Mouse (Mus musculus) brain, embryonic 14.5 days (tissue): ENCODE measurements at regions not wholly inside any gene's neighbourhood (a gene's known extent, or its start where the extent isn't known, plus 50 kb on each side); places are given as distances from the start of the nearest gene placed in this dataset.

Experiments
- CTCF ChIP-seq: fragments of 200-500 bp; IDR thresholded peaks from 2 replicates; pipeline ENCODE4 v1.5.1; 2012; ENCODE audit warnings: inconsistent platforms, mild to moderate bottlenecking, moderate library complexity, borderline replicate concordance; ENCODE audit not compliant: insufficient read depth, insufficient read length; ENCODE audit errors: extremely low read depth
- POLR2A ChIP-seq: fragments of 200-500 bp; IDR thresholded peaks from 2 replicates; pipeline ENCODE4 v1.6.1; 2012; ENCODE audit warnings: mild to moderate bottlenecking, inconsistent platforms, borderline replicate concordance; ENCODE audit not compliant: poor library complexity, insufficient read depth, insufficient read length, severe bottlenecking; ENCODE audit errors: extremely low read depth

DNA sequence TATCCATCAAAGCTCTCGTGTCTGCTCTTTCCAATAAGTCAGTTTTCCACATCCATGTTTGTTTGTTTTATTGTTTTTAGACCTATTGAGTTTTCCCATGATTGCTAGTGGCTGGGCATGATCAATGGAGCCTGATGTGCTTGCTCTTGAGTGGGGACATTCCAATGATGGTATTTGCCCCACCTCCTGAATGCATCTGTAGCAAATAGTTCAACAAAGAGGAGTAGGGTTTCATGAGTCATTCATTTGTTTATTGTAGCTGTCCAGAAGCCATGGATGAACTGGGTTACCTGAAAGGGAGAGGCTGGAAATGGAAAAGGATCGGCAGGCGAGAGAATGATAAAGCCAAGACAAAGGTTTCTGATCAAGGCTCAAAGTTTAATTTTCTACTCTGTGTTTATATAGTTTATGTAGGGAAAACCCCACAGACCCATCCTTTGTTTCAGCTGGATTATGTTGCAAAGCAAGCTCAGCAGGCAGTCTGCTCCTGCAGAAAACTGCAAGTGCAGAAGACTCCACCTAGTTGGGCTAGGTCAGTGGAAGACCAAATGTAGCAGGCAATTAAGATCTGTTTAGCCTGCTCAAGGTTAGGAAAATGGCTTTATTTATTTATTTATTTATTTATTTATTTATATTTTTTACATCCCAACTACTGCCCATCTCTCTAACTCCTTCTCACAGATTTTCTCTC lies 63.0 kb upstream of the Gm49339 start:
- TF ChIP-seq POLR2A (no peak), CTCF (no peak)
